Mouse (Mus musculus): Measurements from ENCODE around the gene Tuba1a. TPM values are rescaled to one million over a fixed set of nuclear protein-coding genes. Genes with fewer than 3 reads are reported as not detected.

Gene Tuba1a
- total and polyA plus RNA-seq, 3 experiments, result 153 to 533 (median 254) TPM

- no peak for DNase-seq (ENCODE audit: extremely low read depth)
- peaks cover 3 to 17% of the 10 kb centered on the region in 2 experiments; a peak in 3 of 4 replicates for H3K4me1 ChIP-seq (ENCODE audit: control insufficient read depth in 1 of 2, insufficient read depth in 2 of 2)
- dilution Hi-C loops (cut with MboI; ENCODE audit: extremely low pct_ligation_motif_present, extremely low pct_unique_long_range_greater_than_20kb, low sequenced_read_pairs), result no loop called here
- H3K9me3 ChIP-seq (replicated peaks; ENCODE audit: low read length), result no peaks in the 10 kb centered on the region
- TF ChIP-seq CHD2 (IDR thresholded peaks at IDR 0.05; ENCODE audit: low read length) (no peak), USF1 (IDR thresholded peaks at IDR 0.05; ENCODE audit: low read depth, low read length) (no peak), SIN3A (IDR thresholded peaks at IDR 0.05; ENCODE audit: low read length) (no peak), RAD21 (IDR thresholded peaks at IDR 0.05; ENCODE audit: low read depth, low read length) (no peak), USF2 (conservative IDR thresholded peaks at IDR 0.05; ENCODE audit: low read depth, low read length) (no peak), UBTF (IDR thresholded peaks at IDR 0.05; ENCODE audit: low read depth, low read length) (no peak), ELF1 (IDR thresholded peaks at IDR 0.05; ENCODE audit: low read depth, low read length) (no peak)
- no peak overlapping the region for H3K4me3 ChIP-seq (replicated peaks in 1 of 3; ENCODE audit: low read depth in 2 of 3, low read length in 2 of 3, poor library complexity in 1 of 3)
- in situ Hi-C loops (cut with MboI; ENCODE audit: low pct_ligation_motif_present, low pct_unique_long_range_greater_than_20kb, low sequenced_read_pairs), result loop anchor here (25.0 kb wide), 2 partner anchors 1287 to 1362 kb away; no protein-coding TSS in a partner anchor
- H3K27ac ChIP-seq (ENCODE audit: insufficient read depth, low read depth), result no peak overlapping the region
- no peak overlapping the region for H3K4me2 ChIP-seq (ENCODE audit: insufficient read depth, low read depth, poor library complexity, severe bottlenecking)
- H3K9ac ChIP-seq (ENCODE audit: insufficient read depth, low read depth), result no peak overlapping the region
- peaks cover 8 to 24% of the 10 kb centered on the region in 2 experiments for H3K36me3 ChIP-seq (replicated peaks in 1 of 2; ENCODE audit: control insufficient read depth in 1 of 2, insufficient read depth in 1 of 2, low read length in 1 of 2)
- H3K79me2 ChIP-seq (replicated peaks; ENCODE audit: control insufficient read depth, extremely low read depth, insufficient read depth, poor library complexity, severe bottlenecking), result peaks cover 6% of the 10 kb centered on the region; the same call in 1 of the 2 replicates
- H3K27me3 ChIP-seq (replicated peaks), result no peaks in the 10 kb centered on the region
These were observed 4.0 kb downstream of the Tuba1a start for GRCm38 (mm10) chr15:98949607-98949892.

GRCm38 (mm10) chr15:98948857-98949606 is 4.5 kb downstream of the Tuba1a start:
- H3K9me3 ChIP-seq (replicated peaks; ENCODE audit: low read length), result no peaks in the 10 kb centered on the region
- no peaks in the 10 kb centered on the region for H3K27me3 ChIP-seq (replicated peaks)
- H3K4me3 ChIP-seq (replicated peaks in 1 of 3; ENCODE audit: low read depth in 2 of 3, low read length in 2 of 3, poor library complexity in 1 of 3), result no peak overlapping the region
- dilution Hi-C loops (cut with MboI; ENCODE audit: extremely low pct_ligation_motif_present, extremely low pct_unique_long_range_greater_than_20kb, low sequenced_read_pairs) (no loop called here), in situ Hi-C loops (cut with MboI; ENCODE audit: low pct_ligation_motif_present, low pct_unique_long_range_greater_than_20kb, low sequenced_read_pairs) (loop anchor here (25.0 kb wide), 2 partner anchors 1287 to 1362 kb away; no protein-coding TSS in a partner anchor)
- DNase-seq (ENCODE audit: extremely low read depth), result no peak
- peaks cover 8 to 25% of the 10 kb centered on the region in 2 experiments for H3K36me3 ChIP-seq (replicated peaks in 1 of 2; ENCODE audit: control insufficient read depth in 1 of 2, insufficient read depth in 1 of 2, low read length in 1 of 2)
- H3K9ac ChIP-seq (ENCODE audit: insufficient read depth, low read depth), result no peak overlapping the region
- no peak for TF ChIP-seq ETS1 (conservative IDR thresholded peaks at IDR 0.05; ENCODE audit: low read depth, low read length)
- TF ChIP-seq USF1 (IDR thresholded peaks at IDR 0.05; ENCODE audit: low read depth, low read length), result no peak
- TF ChIP-seq GABPA (IDR thresholded peaks at IDR 0.05; ENCODE audit: insufficient replicate concordance, low read depth, low read length), result no peak
- no peak for TF ChIP-seq RCOR1 (conservative IDR thresholded peaks at IDR 0.05; ENCODE audit: low read depth, low read length)
- TF ChIP-seq BHLHE40 (IDR thresholded peaks at IDR 0.05; ENCODE audit: low read depth, low read length), result no peak
- no peak for TF ChIP-seq TBP (conservative IDR thresholded peaks at IDR 0.05; ENCODE audit: low read depth, low read length)
- TF ChIP-seq NELFE (IDR thresholded peaks at IDR 0.05; ENCODE audit: low read depth, low read length), result no peak
- TF ChIP-seq PAX5 (IDR thresholded peaks at IDR 0.05; ENCODE audit: low read length), result no peak
- TF ChIP-seq CTCF (conservative IDR thresholded peaks at IDR 0.05 in 1 of 2, IDR thresholded peaks at IDR 0.05 in 1 of 2; ENCODE audit: low read depth in 2 of 2, low read length in 2 of 2), result no peak
- TF ChIP-seq ZC3H11A (IDR thresholded peaks at IDR 0.05; ENCODE audit: low read depth, low read length), result no peak
- no peak for TF ChIP-seq NRF1 (IDR thresholded peaks at IDR 0.05; ENCODE audit: low read depth, low read length)
- TF ChIP-seq ZKSCAN1 (IDR thresholded peaks at IDR 0.05; ENCODE audit: borderline replicate concordance, low read depth, low read length), result no peak
- no peak for TF ChIP-seq UBTF (IDR thresholded peaks at IDR 0.05; ENCODE audit: low read depth, low read length)
- TF ChIP-seq ZNF384 (IDR thresholded peaks at IDR 0.05; ENCODE audit: low read depth, low read length), result no peak
- TF ChIP-seq CHD2 (IDR thresholded peaks at IDR 0.05; ENCODE audit: low read length), result no peak
- no peak overlapping the region for H3K4me2 ChIP-seq (ENCODE audit: insufficient read depth, low read depth, poor library complexity, severe bottlenecking)
- H3K4me1 ChIP-seq (ENCODE audit: control insufficient read depth in 1 of 2, insufficient read depth in 2 of 2), result peaks cover 3 to 12% of the 10 kb centered on the region in 2 experiments; a peak in 3 of 4 replicates
- no peak overlapping the region for H3K27ac ChIP-seq (ENCODE audit: insufficient read depth, low read depth)
- peaks cover 6% of the 10 kb centered on the region; the same call in 1 of the 2 replicates for H3K79me2 ChIP-seq (replicated peaks; ENCODE audit: control insufficient read depth, extremely low read depth, insufficient read depth, poor library complexity, severe bottlenecking)

All from CH12.LX (cell line).